Mouse (Mus musculus) mesoderm, embryonic 11.5 days (tissue): ENCODE measurements around the gene Cabin1.
"Not testable (repeated sequence)": the region's sequence is repeated elsewhere in the genome, so short reads cannot be mapped to it uniquely, and the experiment has no call there.

Source experiments
- DNase-seq: peaks from one replicate; pipeline ENCODE4 v3.0.0-alpha.2; 2012; ENCODE audit warnings: low read depth, low spot score

The Cabin1 gene

DNA sequence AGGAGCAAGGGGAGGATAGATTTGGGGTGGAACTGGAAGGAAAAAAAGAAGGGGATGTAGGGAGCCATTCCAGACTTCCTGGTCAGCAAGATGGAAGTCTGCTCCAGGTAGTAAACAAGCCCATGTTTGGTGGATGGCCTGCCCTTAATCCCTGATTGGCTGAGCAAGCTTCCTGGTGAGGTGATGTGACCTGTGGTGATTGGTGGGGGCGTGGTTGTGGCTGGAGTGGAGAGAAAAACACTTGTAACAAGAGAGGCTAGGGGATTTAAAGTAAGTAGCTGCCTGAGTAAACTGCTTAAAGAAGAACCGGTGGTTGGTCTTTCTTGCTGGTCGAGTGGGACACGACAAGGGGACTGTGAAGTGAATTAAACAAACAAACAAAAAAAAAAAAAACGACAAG, 3.6 kb upstream of the Cabin1 start:
- not testable (repeated sequence) for DNase-seq

DNA sequence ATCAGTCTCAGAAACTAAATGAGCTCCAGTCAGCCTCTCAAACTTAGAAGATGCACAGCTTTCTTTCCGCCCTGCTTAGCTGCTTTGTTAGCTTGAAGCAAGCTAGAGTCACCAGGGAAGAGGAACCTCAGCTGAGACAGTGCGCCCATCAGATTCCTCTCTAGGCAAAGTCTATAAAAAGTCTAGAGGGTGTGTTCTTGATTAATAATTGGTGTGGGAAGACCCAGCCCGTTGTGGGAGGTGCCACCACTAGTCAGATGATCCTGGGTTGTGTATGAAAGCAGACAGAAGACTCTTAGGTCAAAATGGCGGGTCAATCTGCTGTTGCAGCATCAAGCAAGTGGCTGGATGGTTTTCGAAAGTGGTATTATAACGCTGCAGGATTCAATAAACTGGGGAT, 2.7 kb upstream of the Cabin1 start:
- no peak for DNase-seq

DNA sequence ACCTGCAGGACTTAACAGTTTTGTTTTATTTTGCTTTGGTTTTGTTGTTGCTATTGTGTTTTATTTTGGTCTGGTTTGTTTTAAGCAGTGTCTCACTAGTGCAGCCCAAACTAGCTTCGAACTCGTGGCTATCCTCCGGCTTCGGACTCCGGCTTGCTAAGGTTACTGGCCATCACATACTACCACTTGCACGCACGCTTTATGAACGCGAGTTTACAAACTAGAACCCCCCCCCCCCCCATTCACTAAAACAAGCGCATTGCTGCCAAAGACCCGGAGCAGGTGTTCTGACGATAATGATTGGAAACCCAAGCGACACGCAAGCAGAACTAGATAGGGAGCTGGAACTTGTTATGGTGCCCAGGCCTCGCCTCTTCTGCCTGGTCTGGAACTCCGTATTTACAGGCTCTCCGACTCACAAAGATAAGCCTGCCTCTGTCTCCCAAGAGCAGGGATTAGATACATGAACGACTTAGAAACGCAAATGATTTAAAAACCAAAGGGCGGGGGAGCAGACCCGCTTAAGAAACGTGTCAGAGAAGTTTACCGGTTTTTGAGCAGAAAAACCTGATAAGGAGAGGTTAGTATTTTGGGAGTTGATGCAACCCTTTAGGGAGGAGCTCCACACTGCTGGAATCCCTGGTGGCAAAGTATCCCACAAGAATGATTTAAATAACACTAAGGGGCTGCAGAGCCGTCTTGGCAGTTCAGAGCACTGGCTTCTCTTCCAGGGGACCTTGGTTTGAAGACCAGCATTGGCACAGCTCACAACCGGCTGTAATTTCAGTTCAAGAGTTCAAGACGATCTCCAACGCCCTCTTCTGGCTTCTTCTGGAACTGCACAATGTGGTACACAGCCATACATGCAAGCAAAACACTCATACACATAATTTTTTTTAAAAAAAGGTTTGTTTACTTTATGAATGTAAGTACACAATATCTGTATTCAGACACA, 655 bp upstream of the Cabin1 start:
- DNase-seq, result peak; percentile 89

DNA sequence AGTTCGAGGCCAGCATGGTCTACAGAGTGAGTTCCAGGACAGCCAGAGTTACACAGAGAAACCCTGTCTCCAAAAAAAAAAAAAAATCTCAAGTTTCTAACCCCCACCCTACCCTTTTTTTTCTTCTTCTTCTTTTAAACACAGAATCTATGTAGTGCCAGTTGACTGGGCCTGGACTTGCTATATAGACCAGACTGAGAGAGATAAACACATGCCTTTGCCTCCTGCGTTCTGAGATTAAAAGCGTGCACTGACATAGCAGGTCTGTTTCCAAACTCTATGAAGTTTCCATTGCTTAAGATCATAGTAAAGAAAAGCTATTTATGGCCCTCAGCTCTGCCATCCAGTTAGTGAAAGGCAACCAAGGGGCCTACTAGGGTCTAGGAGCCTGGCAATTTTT, 1.7 kb downstream of the Cabin1 start:
- no peak for DNase-seq

DNA sequence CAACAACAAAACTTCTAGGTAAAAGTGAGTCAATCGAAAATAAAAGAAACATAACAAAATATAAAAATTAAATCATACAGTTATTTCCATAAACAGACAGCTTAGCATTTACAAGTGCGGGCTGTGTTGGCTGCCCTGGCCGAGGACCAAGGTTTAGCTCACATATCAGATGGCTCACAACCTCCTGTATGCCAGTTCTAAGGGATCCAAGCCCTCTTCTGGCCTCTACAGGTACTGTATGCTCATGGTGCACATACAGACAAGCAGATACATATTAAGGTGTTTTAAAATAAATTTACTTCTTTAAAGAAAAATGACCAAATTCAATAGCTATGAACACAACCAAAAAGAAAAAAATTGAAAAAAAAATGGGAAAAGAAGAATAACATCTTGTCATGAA, 3.8 kb downstream of the Cabin1 start:
- DNase-seq, result no peak

DNA sequence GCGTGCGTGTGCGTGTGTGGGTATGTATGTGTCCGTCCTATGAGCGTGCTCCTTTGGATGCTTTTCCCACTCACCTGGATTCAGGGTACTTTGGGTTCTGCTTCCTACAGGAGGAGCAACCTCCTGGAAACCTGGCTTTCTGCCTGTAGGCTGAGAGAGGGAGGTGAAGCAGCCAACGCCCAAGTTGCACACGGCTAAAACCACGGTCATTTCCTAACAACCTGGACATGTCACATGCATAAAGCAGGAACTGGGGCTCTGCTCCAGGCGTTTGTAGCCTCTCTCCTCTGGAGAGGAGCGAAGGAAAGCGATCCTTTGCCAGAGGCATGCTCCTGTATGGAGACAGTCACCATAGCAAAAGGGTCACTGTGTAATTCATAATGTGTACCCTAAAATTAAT, 7.4 kb downstream of the Cabin1 start:
- DNase-seq, result no peak

DNA sequence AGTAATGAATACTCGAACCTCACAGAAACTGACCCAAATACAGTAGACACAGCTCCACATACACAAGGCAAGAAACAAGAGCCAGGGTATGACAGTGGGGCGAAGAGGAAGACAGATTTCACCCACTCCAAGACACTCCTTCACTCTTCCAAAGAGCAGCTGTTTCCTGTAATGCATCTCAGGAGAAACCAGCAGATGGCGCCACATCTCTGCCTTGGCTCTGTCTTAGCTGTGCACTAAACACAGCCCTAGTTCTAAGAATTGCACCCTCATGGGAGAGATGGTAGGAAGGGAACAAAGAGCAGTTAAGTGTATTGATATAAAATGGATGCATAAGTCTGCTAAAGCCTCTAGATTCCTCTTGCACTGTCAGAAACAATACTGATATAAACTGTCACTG, 20.1 kb downstream of the Cabin1 start:
- peak; percentile 88 for DNase-seq

DNA sequence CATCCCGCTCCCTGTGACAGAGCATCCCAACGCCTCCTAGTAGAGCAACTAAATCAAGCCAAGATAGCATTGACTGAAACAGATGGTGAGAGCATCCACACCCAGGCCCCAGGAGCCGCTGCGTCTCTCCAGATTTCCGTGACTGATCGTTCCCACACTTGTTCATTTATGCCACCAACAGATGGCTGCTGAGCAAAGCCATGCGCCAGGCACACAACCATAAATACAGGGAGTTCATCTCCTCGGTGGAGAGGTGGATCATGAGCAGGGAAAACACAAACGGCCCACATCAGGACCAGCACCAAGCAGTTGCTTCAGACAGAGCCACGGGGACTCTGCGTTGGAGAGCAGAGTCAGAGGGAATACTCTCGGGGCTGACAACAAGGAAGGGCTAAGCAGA, 20.8 kb downstream of the Cabin1 start:
- no peak for DNase-seq

DNA sequence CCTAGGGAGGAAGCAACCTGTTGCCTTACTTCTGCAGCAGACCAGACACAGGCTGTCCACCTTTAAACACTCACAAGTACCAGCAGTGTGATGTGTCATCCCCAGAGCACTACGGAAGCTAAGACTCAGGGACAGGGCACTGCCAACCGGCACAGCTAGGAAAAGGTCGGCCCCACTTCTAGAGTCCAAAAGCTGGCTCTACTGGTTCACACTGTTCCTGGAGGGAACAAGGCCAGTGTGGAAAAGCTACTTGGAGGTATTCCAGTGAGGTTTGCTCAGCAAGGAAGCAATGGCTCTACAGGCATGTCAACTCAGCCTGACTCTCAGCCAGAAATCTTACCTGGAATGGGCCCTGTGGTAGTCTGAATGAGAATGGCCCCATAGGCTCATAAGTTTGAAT, 23.3 kb downstream of the Cabin1 start:
- DNase-seq, result no peak

DNA sequence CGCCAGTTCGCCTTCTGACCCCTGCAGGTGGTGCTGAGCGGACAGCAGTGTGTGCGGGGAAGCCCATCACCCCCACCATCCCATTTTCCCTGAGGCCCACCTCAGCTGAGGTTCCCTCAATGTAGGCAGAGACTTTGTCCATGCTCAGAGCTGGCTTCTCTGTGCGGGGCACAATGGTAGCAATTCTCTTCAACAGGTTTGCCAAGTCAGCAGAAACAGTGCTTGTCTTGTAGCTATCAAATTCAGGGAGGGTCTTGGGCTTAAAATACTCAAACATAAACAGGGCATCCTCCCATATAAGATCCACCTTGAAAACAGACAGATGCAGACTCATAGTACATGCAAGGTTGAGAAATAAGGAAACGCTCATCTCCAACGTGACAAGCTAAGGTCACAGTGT, 38.7 kb downstream of the Cabin1 start:
- no peak for DNase-seq

DNA sequence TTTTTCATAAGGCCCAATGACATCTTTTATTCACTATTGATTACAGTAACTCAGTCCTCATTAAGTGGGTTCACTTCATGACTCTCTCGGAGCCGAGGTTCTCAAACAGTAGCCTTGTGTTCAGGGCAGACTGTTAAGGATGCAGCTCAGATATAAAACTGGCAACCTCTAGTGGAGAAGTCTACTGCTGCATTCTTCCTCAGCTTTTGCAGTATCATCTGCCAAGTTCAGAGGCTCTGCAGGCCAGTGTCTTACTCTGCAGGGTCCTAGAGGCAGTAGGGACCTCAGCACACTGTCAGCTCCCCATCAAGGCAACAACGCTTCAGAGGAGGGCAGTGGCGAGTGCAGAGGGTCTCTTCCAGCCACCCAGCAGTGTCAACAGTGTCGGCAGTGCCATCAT, 43.9 kb downstream of the Cabin1 start:
- DNase-seq, result no peak

DNA sequence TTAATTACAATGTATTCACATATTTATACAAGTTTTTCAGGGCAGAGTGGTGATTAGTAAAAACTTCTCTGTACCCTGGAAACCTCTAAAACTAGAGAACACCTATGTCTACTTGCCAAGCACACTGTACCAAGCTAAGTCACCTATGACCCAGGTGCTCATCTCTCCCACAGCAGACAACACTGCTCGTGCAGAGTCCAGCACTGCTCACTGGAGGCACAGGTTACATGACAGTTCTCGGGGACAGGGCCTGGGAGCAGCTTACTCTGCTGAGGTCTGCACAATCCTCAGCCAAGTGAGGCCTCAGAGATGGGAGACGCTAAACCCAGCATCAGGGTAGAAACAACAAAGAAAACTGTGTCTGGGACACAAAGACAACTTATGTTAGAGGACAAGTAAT, 49.3 kb downstream of the Cabin1 start:
- no peak for DNase-seq

DNA sequence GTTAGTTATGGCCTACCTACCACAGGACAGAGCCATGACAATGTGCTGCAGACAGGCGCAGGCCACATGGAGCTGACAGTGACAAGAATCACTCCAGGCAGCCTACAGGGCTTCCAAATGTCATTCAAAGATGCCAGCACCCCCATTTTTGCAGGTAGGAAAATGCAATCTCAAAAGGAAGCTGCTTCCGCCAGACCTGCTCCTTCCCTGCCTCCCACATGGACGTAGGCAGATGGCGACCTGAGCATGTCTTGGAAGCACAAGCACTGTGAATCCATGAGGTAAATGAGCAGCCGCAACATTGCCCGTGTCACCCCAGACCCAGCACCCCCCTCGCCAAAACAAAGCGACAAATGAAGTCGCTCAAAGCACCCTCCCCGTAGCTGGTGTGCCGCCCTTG, 51.1 kb downstream of the Cabin1 start:
- no peak for DNase-seq

DNA sequence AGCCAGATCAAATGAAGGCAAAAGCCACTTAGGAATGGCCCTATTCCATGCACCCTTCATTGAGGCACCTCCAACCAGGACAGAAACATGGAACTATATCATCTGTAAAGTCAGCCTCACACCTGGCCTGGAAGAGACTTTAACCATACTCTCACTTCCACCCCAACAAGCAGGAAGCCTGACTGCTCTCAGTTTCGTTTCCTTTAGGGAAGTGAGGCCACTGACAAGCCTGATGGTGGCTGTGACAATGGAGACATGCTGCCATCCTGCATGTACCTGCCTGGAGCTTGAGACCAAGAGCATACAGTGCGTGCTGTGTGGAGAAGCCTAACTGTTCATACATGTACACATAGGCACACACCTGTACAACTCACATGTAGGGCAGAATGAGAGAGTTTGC, 53.9 kb downstream of the Cabin1 start:
- no peak for DNase-seq

DNA sequence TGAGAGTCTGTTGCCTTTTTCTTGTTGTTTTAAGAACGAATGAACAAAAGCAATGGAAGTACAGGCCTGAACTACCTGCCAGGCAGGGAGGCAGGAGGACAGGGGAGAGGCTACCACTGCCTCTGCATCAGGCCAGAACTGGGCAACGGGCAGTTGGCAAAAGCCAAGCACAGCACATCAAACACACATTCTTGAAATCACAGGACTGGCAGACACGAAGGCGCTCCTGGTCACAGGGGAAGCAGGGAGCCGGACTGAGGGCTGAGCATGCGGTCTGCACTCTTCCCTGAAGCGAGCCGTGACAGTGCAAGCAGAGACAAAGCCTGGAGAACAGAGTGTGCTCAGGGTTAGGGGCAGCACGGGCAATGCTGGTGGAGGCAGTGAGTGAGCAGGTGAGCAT, 54.9 kb downstream of the Cabin1 start:
- DNase-seq, result no peak

DNA sequence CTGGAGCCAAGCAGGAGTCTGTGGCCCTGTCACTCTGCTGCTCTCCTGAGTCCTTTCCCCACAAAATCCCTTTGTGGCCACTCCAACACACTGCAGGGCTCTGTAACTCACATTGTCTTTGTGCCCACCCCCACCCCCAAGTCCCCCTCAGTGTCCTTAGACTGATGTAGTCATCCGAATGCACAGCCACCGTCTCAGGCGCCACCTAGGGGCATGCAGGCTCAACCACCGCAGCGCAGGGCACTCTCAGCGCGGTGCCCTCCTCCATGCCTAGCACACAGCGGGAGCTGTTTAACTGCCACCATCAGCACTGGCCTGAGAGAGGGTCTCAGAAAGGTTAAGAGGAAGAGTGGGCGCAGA, 55.5 kb downstream of the Cabin1 start:
- DNase-seq, result peak; percentile 13

DNA sequence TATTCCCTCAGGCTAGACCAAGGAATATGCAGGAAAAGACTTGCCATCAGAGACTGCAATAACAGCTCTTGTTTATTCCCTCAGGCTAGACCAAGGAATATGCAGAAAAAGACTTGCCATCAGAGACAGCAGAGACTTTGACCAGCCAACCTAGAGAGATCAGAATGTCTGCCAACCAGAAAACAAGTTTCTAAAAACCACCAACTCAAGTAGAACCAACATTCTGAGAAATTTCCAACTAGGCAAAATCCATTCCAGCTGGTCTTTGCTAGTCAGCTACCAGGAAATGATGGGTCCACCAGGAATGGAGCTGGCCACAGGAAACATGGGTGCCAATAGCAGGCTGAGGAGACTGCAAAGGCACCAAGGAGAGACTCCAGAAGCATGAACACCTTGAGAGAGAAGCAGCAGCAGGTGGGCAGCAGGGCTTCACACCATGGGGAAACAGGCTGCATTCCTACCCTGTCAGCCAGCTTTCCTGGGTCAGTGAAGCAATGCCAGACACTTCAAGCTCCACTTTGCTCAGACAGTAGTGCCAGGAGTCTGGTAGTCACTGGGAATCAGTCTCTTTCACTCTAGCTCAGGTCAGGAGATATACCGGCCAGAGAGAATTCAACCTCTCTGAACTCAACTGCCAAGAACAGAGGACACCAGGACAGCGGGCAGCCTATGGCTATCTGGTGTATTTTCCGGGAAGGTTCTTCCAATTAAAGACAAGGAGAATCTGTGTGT, 56.1 kb downstream of the Cabin1 start:
- no peak for DNase-seq

DNA sequence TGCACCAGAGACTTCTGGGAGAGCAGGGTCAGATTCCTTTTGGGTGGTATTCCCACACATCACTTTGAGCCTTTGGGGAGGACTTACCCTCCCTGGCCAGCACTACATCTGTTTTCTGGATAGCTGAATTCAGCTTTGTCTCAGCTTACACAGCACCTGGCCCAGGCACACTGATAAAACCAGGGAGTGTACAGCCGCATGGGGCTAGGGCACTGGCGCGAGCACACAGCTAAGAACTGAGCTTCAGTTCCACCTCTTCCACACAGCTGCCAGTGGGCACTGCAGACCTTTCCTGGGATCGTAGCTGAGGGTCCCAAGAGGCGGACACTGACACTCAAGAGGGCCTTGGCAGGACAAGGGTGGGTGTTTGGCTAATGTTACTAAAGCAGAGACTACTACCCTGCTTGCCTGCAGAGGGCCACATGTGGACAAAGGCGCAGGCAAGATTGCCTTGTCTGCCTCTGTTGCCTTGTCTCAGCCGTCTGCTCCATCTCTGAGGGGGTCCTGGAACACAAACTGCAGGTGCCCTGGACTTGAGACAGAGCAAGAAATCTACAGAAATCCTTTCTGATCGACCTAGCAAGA, 57.4 kb downstream of the Cabin1 start:
- no peak for DNase-seq

DNA sequence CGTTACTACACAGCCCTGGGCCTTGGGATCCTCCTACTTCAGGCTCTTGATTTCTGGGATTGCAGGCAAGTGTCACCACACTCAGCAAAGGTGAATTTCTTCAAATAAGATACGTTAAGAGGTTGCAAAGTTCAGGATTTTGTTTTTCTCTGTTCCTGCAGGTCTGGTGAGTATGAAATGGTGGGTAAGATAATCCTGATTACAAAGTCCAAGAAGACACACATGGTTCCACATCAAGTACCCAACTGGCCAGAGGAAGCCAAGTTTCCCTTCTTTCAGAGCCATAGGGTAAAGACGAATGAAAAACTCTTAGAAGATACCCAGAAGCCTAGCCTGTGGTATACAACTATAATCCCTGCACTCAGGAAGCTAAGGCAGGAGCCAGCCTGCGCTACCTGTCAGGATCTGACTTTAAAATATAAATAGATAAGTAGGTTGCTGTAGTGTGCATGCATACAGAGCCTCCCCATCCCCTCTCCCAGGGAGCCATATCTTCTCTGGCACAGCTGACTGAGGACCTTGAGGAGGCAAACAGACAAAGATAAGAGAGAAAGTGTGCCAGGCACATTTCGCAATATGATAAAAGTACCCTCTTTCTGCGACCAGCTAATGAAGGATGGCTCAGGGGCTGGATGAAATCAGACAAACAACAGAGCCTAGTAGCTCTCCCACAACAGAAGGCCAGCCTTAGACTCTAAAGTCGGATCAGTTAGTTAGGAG, 58.3 kb downstream of the Cabin1 start:
- no peak for DNase-seq

DNA sequence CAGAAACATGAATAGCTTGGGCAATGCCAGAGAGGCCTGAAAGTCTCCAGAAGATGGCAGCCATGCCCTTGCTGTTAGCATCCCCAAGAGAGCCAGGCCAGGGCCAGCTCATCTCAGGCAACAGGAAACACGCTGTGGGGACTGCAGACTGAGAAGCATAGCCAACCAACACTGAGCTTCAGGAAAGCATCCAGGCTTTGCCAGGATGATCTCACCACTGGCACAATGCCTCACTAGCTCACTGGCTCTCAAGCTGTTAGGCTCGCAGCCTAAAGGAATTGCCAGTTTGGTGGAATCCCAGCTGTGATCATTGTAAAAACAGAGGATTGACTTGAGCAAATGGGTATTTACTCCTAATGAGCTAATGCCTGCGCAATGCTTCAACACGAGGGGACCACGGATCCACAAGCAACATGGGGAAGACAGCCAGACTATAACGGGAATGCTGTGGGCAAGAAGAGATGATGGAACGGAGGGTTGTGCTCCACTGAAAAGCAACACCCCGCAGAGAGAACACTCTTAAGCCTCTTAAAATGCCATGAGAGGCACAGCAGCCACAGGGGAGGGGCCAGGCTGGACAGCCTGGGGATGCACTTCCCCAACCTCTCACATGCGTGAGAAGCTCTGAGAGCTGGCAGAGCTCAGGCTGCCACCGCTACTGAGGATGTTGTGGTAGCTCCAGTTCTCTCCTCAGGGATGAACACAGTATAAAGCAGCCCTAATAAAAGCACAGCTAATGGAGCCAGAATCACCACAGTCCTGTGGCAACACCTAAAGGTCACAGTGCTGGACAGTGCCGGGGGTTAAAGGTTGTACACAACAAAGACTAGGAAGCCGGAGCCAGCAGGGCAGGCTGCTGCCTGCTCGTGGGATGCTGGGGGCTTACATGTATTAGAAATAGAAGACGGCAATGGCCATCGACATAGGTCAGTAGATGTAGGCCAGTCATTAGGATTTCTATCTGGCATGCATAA, 59.6 kb downstream of the Cabin1 start:
- no peak for DNase-seq

DNA sequence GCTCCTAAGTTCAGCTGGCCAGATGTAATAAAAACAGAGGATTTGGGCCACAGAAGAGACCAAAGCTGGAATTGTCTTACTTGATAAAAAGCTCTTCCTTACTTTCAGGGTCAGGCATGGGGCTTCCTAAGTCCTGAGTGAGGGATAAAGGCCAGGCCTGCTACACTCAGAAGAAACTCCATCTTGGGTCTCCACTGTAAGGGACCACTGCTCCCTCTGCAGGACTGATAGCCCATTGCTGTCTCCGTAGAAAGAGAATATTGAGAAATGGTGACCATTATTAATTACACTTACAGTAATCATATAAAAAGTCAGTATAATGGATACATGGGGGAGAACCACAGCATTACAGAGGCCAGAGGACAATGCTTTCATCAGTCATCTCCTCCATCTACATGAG, 60.6 kb downstream of the Cabin1 start:
- peak; percentile 6 for DNase-seq
